Mouse (Mus musculus): ENCODE data around the gene Prr29. TPM values are rescaled to one million over a fixed set of nuclear protein-coding genes. Genes with fewer than 3 reads are reported as not detected.

Prr29 gene
- total and polyA plus RNA-seq, 3 experiments = 0.61 TPM; not detected in 2

GRCm38 (mm10) chr11:106418622-106419196 is 53.4 kb downstream of the Prr29 start:
- Histone ChIP-seq H3K9ac (ENCODE audit: control insufficient read depth, low read depth, low read length, poor library complexity, severe bottlenecking) (no peak overlapping the region), H3K27me3 (ENCODE audit: control insufficient read depth in 1 of 2, insufficient read depth in 2 of 2, low read length in 2 of 2) (no peaks in the 10 kb centered on the region), H3K4me1 (ENCODE audit: control insufficient read depth in 1 of 2, insufficient read depth in 2 of 2, low read length in 2 of 2) (peaks cover 11 to 17% of the 10 kb centered on the region in 2 experiments), H3K4me3 (ENCODE audit: control insufficient read depth in 1 of 2, insufficient read depth in 1 of 2, low read depth in 2 of 2, low read length in 2 of 2) (no peak overlapping the region), H3K9me3 (replicated peaks; ENCODE audit: insufficient read depth, low read length) (no peaks in the 10 kb centered on the region), H3K27ac (ENCODE audit: control insufficient read depth, low read depth, low read length) (peak overlapping the region; percentile 84), H3K79me2 (ENCODE audit: control insufficient read depth, insufficient read depth, low read length, poor library complexity) (no peaks in the 10 kb centered on the region), H3K36me3 (ENCODE audit: control insufficient read depth in 1 of 2, insufficient read depth in 2 of 2, low read length in 2 of 2) (peaks cover 0 to 19% of the 10 kb centered on the region in 2 experiments; a peak in 2 of 4 replicates)
- peak; percentile 95 for DNase-seq (ENCODE audit: low read depth, low spot score)
- TF ChIP-seq ETS1 (IDR thresholded peaks at IDR 0.05; ENCODE audit: low read depth, low read length) (no peak), SMC3 (IDR thresholded peaks at IDR 0.05; ENCODE audit: low read depth, low read length) (peak; percentile 100), NELFE (IDR thresholded peaks at IDR 0.05; ENCODE audit: low read depth, low read length) (no peak), TBP (IDR thresholded peaks at IDR 0.05; ENCODE audit: low read depth, low read length) (no peak), GABPA (IDR thresholded peaks at IDR 0.05; ENCODE audit: low read depth, low read length) (no peak), EP300 (IDR thresholded peaks at IDR 0.05; ENCODE audit: low read depth in 1 of 2, low read length in 2 of 2) (no peak), RCOR1 (IDR thresholded peaks at IDR 0.05; ENCODE audit: low read depth, low read length) (no peak), NRF1 (IDR thresholded peaks at IDR 0.05; ENCODE audit: insufficient read depth, low read depth, low read length, poor library complexity, severe bottlenecking) (no peak), CHD2 (IDR thresholded peaks at IDR 0.05; ENCODE audit: low read length) (no peak), MYC (IDR thresholded peaks at IDR 0.05; ENCODE audit: low read depth, low read length) (peak; percentile 61; the same call in 1 of the 2 replicates), UBTF (IDR thresholded peaks at IDR 0.05; ENCODE audit: borderline replicate concordance, insufficient read depth, low read depth, low read length) (no peak), MAX (IDR thresholded peaks at IDR 0.05; ENCODE audit: low read length) (no peak), RAD21 (IDR thresholded peaks at IDR 0.05; ENCODE audit: low read depth, low read length) (peak; percentile 99), TCF12 (IDR thresholded peaks at IDR 0.05; ENCODE audit: low read depth, low read length) (no peak), USF1 (IDR thresholded peaks at IDR 0.05; ENCODE audit: low read depth, low read length) (no peak), SIN3A (IDR thresholded peaks at IDR 0.05; ENCODE audit: low read length) (peak; percentile 65; the same call in 1 of the 2 replicates), CHD1 (IDR thresholded peaks at IDR 0.05; ENCODE audit: low read depth, low read length) (no peak), ZMIZ1 (IDR thresholded peaks at IDR 0.05; ENCODE audit: low read depth, low read length) (no peak), ZKSCAN1 (IDR thresholded peaks at IDR 0.05; ENCODE audit: low read depth, low read length) (no peak), GATA1 (IDR thresholded peaks at IDR 0.05; ENCODE audit: low read depth, low read length) (no peak), ZNF384 (IDR thresholded peaks at IDR 0.05; ENCODE audit: low read depth, low read length) (peak; percentile 79), CTCF (IDR thresholded peaks at IDR 0.05 in 2 of 3, conservative IDR thresholded peaks at IDR 0.05 in 1 of 3; ENCODE audit: control insufficient read depth in 1 of 3, insufficient read depth in 1 of 3, low read depth in 2 of 3, low read length in 3 of 3, poor library complexity in 1 of 3, severe bottlenecking in 1 of 3) (peak; percentile 97 to 99 (median 99); a peak in 5 of 6 replicates), TAL1 (IDR thresholded peaks at IDR 0.05; ENCODE audit: low read length) (no peak), ZC3H11A (IDR thresholded peaks at IDR 0.05; ENCODE audit: low read depth, low read length) (peak; percentile 99), BHLHE40 (IDR thresholded peaks at IDR 0.05; ENCODE audit: borderline replicate concordance, low read depth, low read length) (peak; percentile 59), MAZ (IDR thresholded peaks at IDR 0.05; ENCODE audit: low read depth, low read length) (no peak), MEF2A (IDR thresholded peaks at IDR 0.05; ENCODE audit: extremely low read depth, insufficient replicate concordance, low read depth, low read length, poor library complexity, severe bottlenecking) (no peak), JUND (IDR thresholded peaks at IDR 0.05; ENCODE audit: low read depth, low read length) (peak; percentile 26; the same call in 1 of the 2 replicates)

Measured in MEL (cell line).